Mouse (Mus musculus) c-Kit-positive CD71-negative TER-119-negative erythroid progenitor cells, embryonic 14.5 days (primary cell): ENCODE measurements around the gene Cd209b.

Source experiments
- DNase-seq: peaks from one replicate; pipeline ENCODE4 v3.0.0-alpha.2; 2013; ENCODE audit warnings: low read depth

Cd209b gene

DNA sequence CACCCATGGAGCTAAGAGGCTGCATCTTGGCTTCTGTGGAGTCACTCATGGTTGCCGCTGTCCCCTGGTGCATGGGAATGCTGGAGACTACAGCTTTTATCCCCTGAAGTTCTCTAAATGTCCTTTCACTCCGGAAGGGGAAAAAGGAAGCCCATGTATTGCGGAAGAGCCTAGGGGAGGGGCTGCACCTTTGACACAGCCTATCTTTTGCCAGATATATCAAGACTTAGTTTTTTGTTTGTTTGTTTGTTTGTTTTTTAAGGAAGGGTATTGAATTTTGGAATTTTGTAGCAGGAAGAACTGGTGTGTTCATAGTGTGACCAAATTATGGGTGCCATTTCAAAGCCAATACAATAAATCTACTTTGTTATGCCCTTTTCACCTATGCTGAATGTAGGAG is at the start of gene Cd209b:
Cd209b (minus strand) TSS at position 101 of the 400 bp plus-strand sequence.
- DNase-seq: no peak

DNA sequence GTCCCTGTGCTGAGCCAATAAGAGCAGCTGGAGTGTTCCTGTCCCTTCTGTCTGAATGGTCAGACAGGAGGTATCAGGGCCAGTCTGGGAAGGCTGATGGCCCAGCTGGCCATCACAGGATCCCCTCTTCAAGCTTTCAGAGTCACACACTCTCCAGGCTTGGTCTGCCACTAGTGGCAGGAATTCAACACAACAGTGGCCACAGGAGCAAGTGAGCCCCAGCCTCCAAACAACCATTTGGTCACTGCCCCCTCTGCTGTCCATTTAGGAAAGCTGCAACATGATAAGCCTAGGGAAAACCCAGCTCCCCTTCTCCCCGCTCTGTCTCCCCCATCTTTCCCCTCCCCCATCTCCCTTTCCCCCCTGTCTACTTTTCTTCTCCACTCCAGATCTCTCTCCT is 29.4 kb upstream of the Cd209b start:
- no peak for DNase-seq

- DNase-seq: no peak
Measured at GRCm38 (mm10) chr8:3954646-3955045, 28.0 kb upstream of the Cd209b start, which contains the start of gene Cd209c. TSS of gene Cd209c (minus strand) at chr8:3954746.

- DNase-seq: no peak
Measured at GRCm38 (mm10) chr8:3940023-3940422, 13.4 kb upstream of the Cd209b start.

DNA sequence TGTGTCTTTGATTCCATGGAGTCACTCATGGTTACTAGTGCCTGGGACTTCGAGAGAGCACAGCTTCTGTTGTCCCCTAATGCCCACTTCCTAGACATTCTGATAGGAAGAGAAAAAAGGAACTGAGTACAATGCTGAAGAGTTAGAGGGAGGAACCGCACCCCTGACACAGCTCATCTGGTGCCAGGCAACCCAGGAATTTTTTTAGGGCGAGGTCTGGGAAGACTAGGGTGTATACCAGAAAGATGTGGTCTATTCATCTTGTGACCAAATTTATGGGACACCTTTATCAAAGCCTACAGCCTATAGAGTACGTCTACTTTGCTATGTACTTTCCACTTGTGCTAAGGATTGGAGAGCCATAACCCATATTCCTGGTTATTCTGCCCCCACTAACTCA is 48.2 kb downstream of the Cd209b start, which contains the start of gene Cd209d:
Cd209d (minus strand) TSS at position 101 of the 400 bp plus-strand sequence.
- DNase-seq: no peak

DNA sequence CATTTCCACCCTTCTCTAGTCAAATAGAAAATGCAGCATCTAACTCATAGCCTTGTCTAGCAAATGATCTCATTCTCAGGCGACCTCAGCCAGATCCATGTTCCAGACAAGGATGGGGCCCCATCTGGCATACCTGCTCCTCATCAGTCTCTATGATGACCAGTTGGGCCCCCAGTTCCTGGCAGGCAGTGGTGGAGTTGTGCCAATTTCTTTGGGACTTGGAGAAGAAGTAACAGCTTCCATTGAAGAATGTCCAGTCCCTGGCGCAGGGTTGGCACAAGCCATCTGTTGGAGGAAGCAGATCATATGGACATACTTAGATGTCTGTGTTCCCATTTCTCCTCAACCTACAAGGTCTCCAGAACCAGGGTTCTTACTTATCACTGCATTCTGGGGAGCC is 50.5 kb downstream of the Cd209b start:
- no peak for DNase-seq
